Comparison of ENCODE assay signal across 8 mouse cellular contexts in the genomic region with DNA sequence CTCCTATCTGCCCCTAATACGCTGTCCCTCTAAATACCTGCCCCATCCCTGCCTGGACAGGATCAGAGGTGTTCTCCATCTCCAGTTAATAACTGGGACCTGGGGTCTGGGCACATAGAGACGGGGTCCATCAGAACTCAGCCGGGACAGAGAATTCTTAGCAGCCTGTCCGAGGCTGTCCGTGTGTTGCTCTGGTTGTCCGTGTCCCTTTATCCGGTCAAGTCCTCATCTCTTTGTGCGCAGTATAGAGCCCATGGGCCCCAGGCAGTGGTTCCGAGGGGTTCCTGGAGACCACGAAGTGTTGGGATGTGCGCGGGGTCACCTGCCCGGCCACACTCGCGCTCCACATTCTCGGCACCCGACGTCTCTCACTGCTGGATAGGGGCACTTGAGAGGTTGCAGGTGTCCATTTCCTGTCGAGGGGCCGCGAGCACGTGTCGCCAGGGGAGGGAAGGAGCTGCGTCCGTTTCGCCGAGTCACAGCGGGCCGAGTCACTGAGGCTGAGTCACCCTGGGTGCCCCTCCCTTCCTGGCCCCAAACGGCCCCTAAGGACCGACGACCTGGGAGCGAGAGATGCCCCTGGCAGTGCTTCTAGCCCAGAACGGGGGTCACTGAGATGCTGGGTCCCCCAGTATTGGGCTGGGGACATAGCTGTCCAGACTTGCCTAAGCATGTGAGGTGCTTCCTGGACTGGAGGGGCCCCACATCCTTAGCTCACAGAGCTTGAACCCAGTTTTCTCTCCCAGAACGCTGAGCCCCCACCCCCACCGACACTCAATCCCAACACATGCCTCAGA. TPM values are rescaled to one million over a fixed set of nuclear protein-coding genes. Genes with fewer than 3 reads are reported as not detected.
DNase-seq lines count a peak whose midpoint lies in the region; ATAC-seq lines count a peak whose summit lies in the region.

No protein-coding gene starts in this region.

- H3K27me3 ChIP-seq in lung, embryonic 16.5 days (ENCODE audit: control insufficient read depth, insufficient read depth, low read depth, low read length) = peaks cover 36% of the 10 kb centered on the region
- peaks cover 81% of the 10 kb centered on the region for H3K27me3 ChIP-seq in hindbrain, embryonic 12.5 days
- H3K27me3 ChIP-seq in midbrain, embryonic 10.5 days (ENCODE audit: low read depth, poor library complexity, severe bottlenecking) = peaks cover 78% of the 10 kb centered on the region

- 0 out of 2 replicates have a peak, but pooled peaks have one; percentile 8 for ATAC-seq in lung, embryonic 16.5 days (ENCODE audit: low read depth)
- peak; percentile 43; the same call in 1 of the 2 replicates for ATAC-seq in hindbrain, embryonic 12.5 days (ENCODE audit: low FRiP score)
- no peak for ATAC-seq in cerebellum, adult (ENCODE audit: insufficient number of reproducible peaks, low FRiP score, low TSS enrichment)

- H3K4me3 ChIP-seq in lung, embryonic 16.5 days (ENCODE audit: low read length) = peak overlapping the region; percentile 64
- H3K4me3 ChIP-seq in brown adipose tissue, adult 24 weeks (ENCODE audit: insufficient read depth, low read depth, low read length) = peak overlapping the region; percentile 81
- H3K4me3 ChIP-seq in hindbrain, embryonic 12.5 days = peak overlapping the region; percentile 38
- peak overlapping the region; percentile 70 for H3K4me3 ChIP-seq in midbrain, embryonic 10.5 days

- no peak overlapping the region for H3K27ac ChIP-seq in lung, embryonic 16.5 days (ENCODE audit: low read length)
- H3K27ac ChIP-seq in brown adipose tissue, adult 24 weeks (replicated peaks; ENCODE audit: low read depth, low read length) = no peak overlapping the region
- H3K27ac ChIP-seq in hindbrain, embryonic 12.5 days = no peak overlapping the region
- H3K27ac ChIP-seq in midbrain, embryonic 10.5 days (replicated peaks) = no peak overlapping the region

- no peak for DNase-seq in lung, postnatal 36 days
- DNase-seq in midbrain, embryonic 10.5 days (ENCODE audit: low spot score) = peak; percentile 42
- no peak for DNase-seq in testis, postnatal 10 days (ENCODE audit: low spot score)
- DNase-seq in right cerebral cortex, postnatal 4 days = no peak

- peak overlapping the region; percentile 55; the same call in 1 of the 2 replicates for H3K9ac ChIP-seq in lung, embryonic 16.5 days (ENCODE audit: low read length)
- H3K9ac ChIP-seq in hindbrain, embryonic 12.5 days = no peak overlapping the region

- peak overlapping the region; percentile 97 for H3K4me2 ChIP-seq in lung, embryonic 16.5 days (ENCODE audit: low read depth, low read length)
- peak overlapping the region; percentile 70 for H3K4me2 ChIP-seq in hindbrain, embryonic 12.5 days (replicated peaks)

- H3K4me1 ChIP-seq in lung, embryonic 16.5 days (replicated peaks; ENCODE audit: control insufficient read depth, insufficient read depth, low read length) = peaks cover 19% of the 10 kb centered on the region
- peaks cover 9% of the 10 kb centered on the region; the same call in 1 of the 2 replicates for H3K4me1 ChIP-seq in brown adipose tissue, adult 24 weeks (ENCODE audit: control insufficient read depth, insufficient read depth, insufficient read length, low read length)
- H3K4me1 ChIP-seq in hindbrain, embryonic 12.5 days = peaks cover 18% of the 10 kb centered on the region
- H3K4me1 ChIP-seq in midbrain, embryonic 10.5 days = peaks cover 22% of the 10 kb centered on the region

- no peaks in the 10 kb centered on the region for H3K36me3 ChIP-seq in lung, embryonic 16.5 days (ENCODE audit: control insufficient read depth, insufficient read depth, low read length)
- H3K36me3 ChIP-seq in hindbrain, embryonic 12.5 days = no peaks in the 10 kb centered on the region
- H3K36me3 ChIP-seq in midbrain, embryonic 10.5 days = no peaks in the 10 kb centered on the region

- H3K9me3 ChIP-seq in lung, embryonic 16.5 days (ENCODE audit: control insufficient read depth, low read length) = no peaks in the 10 kb centered on the region
- H3K9me3 ChIP-seq in hindbrain, embryonic 12.5 days (replicated peaks) = no peaks in the 10 kb centered on the region
- H3K9me3 ChIP-seq in midbrain, embryonic 10.5 days (replicated peaks) = 0 out of 2 replicates have a peak, but pooled peaks cover 4% of the 10 kb centered on the region

- WGBS in lung, embryonic 16.5 days = 3% methylated on average over 36 of the region's 36 CpGs
- 6% methylated on average over 36 of the region's 36 CpGs for WGBS in hindbrain, embryonic 12.5 days
- 9% methylated on average over 36 of the region's 36 CpGs for WGBS in midbrain, embryonic 10.5 days

RNA-seq across cellular contexts. Expression of a gene that starts 1.2 kb away (rescaled TPM):
- not detected in 2 replicates for polyA plus RNA-seq in lung, embryonic 16.5 days (2015; fragmentation: Nextera tagmentation; extraction: Ambion mirVana)
- not detected in 2 replicates for polyA plus RNA-seq in brown adipose tissue, adult 24 weeks (2012; ENCODE audit: insufficient read depth, insufficient read length, missing spikeins)
- not detected in 2 replicates for polyA plus RNA-seq in hindbrain, embryonic 12.5 days (2016; fragmentation: Nextera tagmentation; extraction: Ambion mirVana)
- polyA plus RNA-seq in midbrain, embryonic 10.5 days (2016; fragmentation: Nextera tagmentation; extraction: Ambion mirVana) = not detected in 2 replicates

RNA-seq across cellular contexts. Expression of a gene that starts 9.1 kb away (rescaled TPM):
- 7.5 and 7.7 TPM in 2 replicates for polyA plus RNA-seq in lung, embryonic 16.5 days (2015; fragmentation: Nextera tagmentation; extraction: Ambion mirVana)
- 2.2 and 6.5 TPM in 2 replicates for polyA plus RNA-seq in brown adipose tissue, adult 24 weeks (2012; ENCODE audit: insufficient read depth, insufficient read length, missing spikeins)
- 10.7 and 11.0 TPM in 2 replicates for polyA plus RNA-seq in hindbrain, embryonic 12.5 days (2016; fragmentation: Nextera tagmentation; extraction: Ambion mirVana)
- polyA plus RNA-seq in midbrain, embryonic 10.5 days (2016; fragmentation: Nextera tagmentation; extraction: Ambion mirVana) = 5.5 and 6.0 TPM in 2 replicates

RNA-seq across cellular contexts. Expression of a gene that starts 11.9 kb away (rescaled TPM):
- polyA plus RNA-seq in lung, embryonic 16.5 days (2015; fragmentation: Nextera tagmentation; extraction: Ambion mirVana) = 111 and 119 TPM in 2 replicates
- 34.8 and 44.0 TPM in 2 replicates for polyA plus RNA-seq in brown adipose tissue, adult 24 weeks (2012; ENCODE audit: insufficient read depth, insufficient read length, missing spikeins)
- 133 and 144 TPM in 2 replicates for polyA plus RNA-seq in hindbrain, embryonic 12.5 days (2016; fragmentation: Nextera tagmentation; extraction: Ambion mirVana)
- polyA plus RNA-seq in midbrain, embryonic 10.5 days (2016; fragmentation: Nextera tagmentation; extraction: Ambion mirVana) = 98.0 and 111 TPM in 2 replicates

RNA-seq across cellular contexts. Expression of a gene that starts 19.8 kb away (rescaled TPM):
- 2.2 and 3.8 TPM in 2 replicates for polyA plus RNA-seq in lung, embryonic 16.5 days (2015; fragmentation: Nextera tagmentation; extraction: Ambion mirVana)
- polyA plus RNA-seq in brown adipose tissue, adult 24 weeks (2012; ENCODE audit: insufficient read depth, insufficient read length, missing spikeins) = not detected in 2 replicates
- polyA plus RNA-seq in hindbrain, embryonic 12.5 days (2016; fragmentation: Nextera tagmentation; extraction: Ambion mirVana) = 3.7 and 4.3 TPM in 2 replicates
- 1.7 and 2.7 TPM in 2 replicates for polyA plus RNA-seq in midbrain, embryonic 10.5 days (2016; fragmentation: Nextera tagmentation; extraction: Ambion mirVana)

RNA-seq across cellular contexts. Expression of a gene that starts 23.6 kb away (rescaled TPM):
- 20.7 and 28.3 TPM in 2 replicates for polyA plus RNA-seq in lung, embryonic 16.5 days (2015; fragmentation: Nextera tagmentation; extraction: Ambion mirVana)
- 23.8 and 27.1 TPM in 2 replicates for polyA plus RNA-seq in brown adipose tissue, adult 24 weeks (2012; ENCODE audit: insufficient read depth, insufficient read length, missing spikeins)
- polyA plus RNA-seq in hindbrain, embryonic 12.5 days (2016; fragmentation: Nextera tagmentation; extraction: Ambion mirVana) = 59.0 and 59.6 TPM in 2 replicates
- polyA plus RNA-seq in midbrain, embryonic 10.5 days (2016; fragmentation: Nextera tagmentation; extraction: Ambion mirVana) = 45.1 and 48.5 TPM in 2 replicates
